Mouse (Mus musculus): ENCODE measurements around the gene 4930535I16Rik. TPM values are rescaled to one million over a fixed set of nuclear protein-coding genes. Genes with fewer than 3 reads are reported as not detected.

4930535I16Rik gene
- polyA plus RNA-seq, 1 experiment from 2014 or later: not detected

GRCm38 (mm10) chr4:123939838-123940237 lies 22.0 kb upstream of the 4930535I16Rik start:
- ATAC-seq: no peak
- Histone ChIP-seq H3K27ac (no peak overlapping the region), H3K27me3 (replicated peaks) (no peaks in the 10 kb centered on the region), H3K4me2 (no peak overlapping the region), H3K4me1 (no peaks in the 10 kb centered on the region), H3K9ac (no peak overlapping the region), H3K36me3 (peaks cover 27% of the 10 kb centered on the region), H3K9me3 (replicated peaks) (no peaks in the 10 kb centered on the region), H3K4me3 (no peak overlapping the region)
- WGBS (ENCODE audit: insufficient replicate concordance): 6% methylated on average over 4 of the region's 4 CpGs

- Histone ChIP-seq H3K27ac (no peak overlapping the region), H3K27me3 (replicated peaks) (no peaks in the 10 kb centered on the region), H3K4me3 (no peak overlapping the region), H3K36me3 (peaks cover 62% of the 10 kb centered on the region), H3K9ac (no peak overlapping the region), H3K4me1 (no peaks in the 10 kb centered on the region), H3K4me2 (no peak overlapping the region), H3K9me3 (replicated peaks) (no peaks in the 10 kb centered on the region)
- ATAC-seq: no peak
- 82% methylated on average over 7 of the region's 7 CpGs for WGBS (ENCODE audit: insufficient replicate concordance)
Measured at GRCm38 (mm10) chr4:123936059-123936458, 18.2 kb upstream of the 4930535I16Rik start.

- H3K27ac ChIP-seq: no peak overlapping the region
- H3K36me3 ChIP-seq: peaks cover 79% of the 10 kb centered on the region
- H3K4me1 ChIP-seq: no peaks in the 10 kb centered on the region
- H3K9me3 ChIP-seq (replicated peaks): no peaks in the 10 kb centered on the region
- no peaks in the 10 kb centered on the region for H3K27me3 ChIP-seq (replicated peaks)
- no peak overlapping the region for H3K9ac ChIP-seq
- ATAC-seq: no peak
- H3K4me3 ChIP-seq: no peak overlapping the region
- 76% methylated on average over 4 of the region's 4 CpGs for WGBS (ENCODE audit: insufficient replicate concordance)
- H3K4me2 ChIP-seq: no peak overlapping the region
Measured at GRCm38 (mm10) chr4:123934306-123934705, 16.5 kb upstream of the 4930535I16Rik start.

GRCm38 (mm10) chr4:123929994-123930393 lies 12.2 kb upstream of the 4930535I16Rik start:
- Histone ChIP-seq H3K4me3 (no peak overlapping the region), H3K9me3 (replicated peaks) (no peaks in the 10 kb centered on the region), H3K4me2 (no peak overlapping the region), H3K27me3 (replicated peaks) (no peaks in the 10 kb centered on the region), H3K9ac (no peak overlapping the region), H3K4me1 (0 out of 2 replicates have a peak, but pooled peaks cover 2% of the 10 kb centered on the region), H3K36me3 (peaks cover 97% of the 10 kb centered on the region), H3K27ac (no peak overlapping the region)
- ATAC-seq: no peak
- WGBS (ENCODE audit: insufficient replicate concordance): 84% methylated on average over 4 of the region's 4 CpGs

GRCm38 (mm10) chr4:123927961-123928360 lies 10.1 kb upstream of the 4930535I16Rik start:
- no peak overlapping the region for H3K4me3 ChIP-seq
- no peaks in the 10 kb centered on the region for H3K9me3 ChIP-seq (replicated peaks)
- H3K4me2 ChIP-seq: no peak overlapping the region
- H3K4me1 ChIP-seq: 0 out of 2 replicates have a peak, but pooled peaks cover 2% of the 10 kb centered on the region
- no peaks in the 10 kb centered on the region for H3K27me3 ChIP-seq (replicated peaks)
- H3K9ac ChIP-seq: no peak overlapping the region
- peaks cover 96% of the 10 kb centered on the region for H3K36me3 ChIP-seq
- peak; percentile 57; the same call in 1 of the 2 replicates for ATAC-seq
- H3K27ac ChIP-seq: 0 out of 2 replicates have a peak overlapping the region, but pooled peaks have one; percentile 45

- Histone ChIP-seq H3K4me2 (no peak overlapping the region), H3K36me3 (peaks cover 54% of the 10 kb centered on the region), H3K9ac (no peak overlapping the region), H3K27ac (no peak overlapping the region), H3K4me1 (peaks cover 24% of the 10 kb centered on the region), H3K9me3 (replicated peaks) (no peaks in the 10 kb centered on the region), H3K27me3 (replicated peaks) (no peaks in the 10 kb centered on the region), H3K4me3 (no peak overlapping the region)
- ATAC-seq: no peak
- WGBS (ENCODE audit: insufficient replicate concordance): 85% methylated on average over 4 of the region's 4 CpGs
Measured at GRCm38 (mm10) chr4:123921055-123921565, 3.3 kb upstream of the 4930535I16Rik start.

- Histone ChIP-seq H3K36me3 (peaks cover 35% of the 10 kb centered on the region), H3K9me3 (replicated peaks) (no peaks in the 10 kb centered on the region), H3K9ac (peak overlapping the region; percentile 95), H3K4me1 (peaks cover 27% of the 10 kb centered on the region), H3K4me3 (peak overlapping the region; percentile 97), H3K27ac (no peak overlapping the region), H3K4me2 (peak overlapping the region; percentile 94), H3K27me3 (replicated peaks) (no peaks in the 10 kb centered on the region)
- 75% methylated on average over 2 of the region's 2 CpGs for WGBS (ENCODE audit: insufficient replicate concordance)
- no peak for ATAC-seq
Measured at GRCm38 (mm10) chr4:123918851-123919250, 1.0 kb upstream of the 4930535I16Rik start.

- H3K27ac ChIP-seq: peak within 1 kb of the TSS; percentile 91
- H3K4me3 ChIP-seq: peak within 1 kb of the TSS; percentile 97
- under 1% methylated on average over 49 of the region's 49 CpGs for WGBS (ENCODE audit: insufficient replicate concordance)
- no peaks in the 10 kb centered on the region for H3K9me3 ChIP-seq (replicated peaks)
- peaks cover 27% of the 10 kb centered on the region for H3K4me1 ChIP-seq
- peak; percentile 98 for ATAC-seq
- H3K36me3 ChIP-seq: peaks cover 37% of the 10 kb centered on the region
- H3K27me3 ChIP-seq (replicated peaks): no peaks in the 10 kb centered on the region
- H3K4me2 ChIP-seq: peak within 1 kb of the TSS; percentile 94
- peak within 1 kb of the TSS; percentile 95 for H3K9ac ChIP-seq
Measured at GRCm38 (mm10) chr4:123916748-123917547, 874 bp downstream of the 4930535I16Rik start, which contains the start of gene Rragc. TSS of gene Rragc (plus strand) at chr4:123917446.

GRCm38 (mm10) chr4:123912431-123912830 lies 5.4 kb downstream of the 4930535I16Rik start:
- no peaks in the 10 kb centered on the region for H3K27me3 ChIP-seq (replicated peaks)
- peaks cover 13% of the 10 kb centered on the region for H3K4me1 ChIP-seq
- H3K9ac ChIP-seq: no peak overlapping the region
- H3K27ac ChIP-seq: no peak overlapping the region
- no peak for ATAC-seq
- peaks cover 53% of the 10 kb centered on the region for H3K36me3 ChIP-seq
- H3K4me3 ChIP-seq: no peak overlapping the region
- no peaks in the 10 kb centered on the region for H3K9me3 ChIP-seq (replicated peaks)
- WGBS (ENCODE audit: insufficient replicate concordance): 65% methylated on average over 2 of the region's 2 CpGs
- H3K4me2 ChIP-seq: no peak overlapping the region

- ATAC-seq: no peak
- Histone ChIP-seq H3K36me3 (peaks cover 53% of the 10 kb centered on the region), H3K27ac (no peak overlapping the region), H3K9me3 (replicated peaks) (no peaks in the 10 kb centered on the region), H3K27me3 (replicated peaks) (no peaks in the 10 kb centered on the region), H3K4me3 (no peak overlapping the region), H3K9ac (no peak overlapping the region), H3K4me1 (peaks cover 14% of the 10 kb centered on the region), H3K4me2 (no peak overlapping the region)
- WGBS (ENCODE audit: insufficient replicate concordance): 80% methylated on average over 4 of the region's 4 CpGs
Measured at GRCm38 (mm10) chr4:123911503-123911902, 6.3 kb downstream of the 4930535I16Rik start.

- peak; percentile 50; the same call in 1 of the 2 replicates for ATAC-seq
- WGBS (ENCODE audit: insufficient replicate concordance): under 1% methylated on average over 53 of the region's 53 CpGs
- Histone ChIP-seq H3K27me3 (replicated peaks) (no peaks in the 10 kb centered on the region), H3K9me3 (replicated peaks) (no peaks in the 10 kb centered on the region), H3K4me3 (peak overlapping the region; percentile 74), H3K9ac (peak overlapping the region; percentile 88), H3K4me1 (peaks cover 34% of the 10 kb centered on the region), H3K36me3 (peaks cover 24% of the 10 kb centered on the region), H3K4me2 (peak overlapping the region; percentile 83), H3K27ac (peak overlapping the region; percentile 87)
Measured at GRCm38 (mm10) chr4:123905126-123905668, 12.6 kb downstream of the 4930535I16Rik start.

Measured in liver, embryonic 12.5 days (tissue).